Mouse (Mus musculus) Muller cell, postnatal 12 days (primary cell): ENCODE data around the gene H2-K1.

ENCODE experiments used
- DNase-seq: peaks from one replicate; pipeline ENCODE4 v3.0.0-alpha.2; 2015; ENCODE audit errors: inconsistent ontology term

The H2-K1 gene

DNA sequence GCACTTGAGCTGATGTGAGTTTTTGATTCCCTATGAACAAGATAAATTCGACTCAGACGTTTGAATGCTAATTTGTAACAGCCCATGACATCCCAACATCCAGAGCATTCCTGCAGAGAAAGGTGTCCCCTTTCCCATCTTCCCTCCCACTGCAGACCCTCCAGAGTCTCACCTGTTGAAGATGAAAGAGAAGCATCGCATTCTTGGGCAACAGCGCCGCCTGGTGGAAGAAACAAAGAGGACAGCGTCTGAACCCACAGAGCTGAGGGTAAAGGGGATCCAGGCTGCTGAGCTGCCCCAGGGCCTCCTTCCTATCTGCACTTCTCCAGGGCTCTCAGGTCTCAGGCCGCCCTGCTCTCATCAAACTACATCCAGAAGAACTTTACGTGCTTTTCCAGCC, 18.0 kb downstream of the H2-K1 start:
- DNase-seq: peak; percentile 10

DNA sequence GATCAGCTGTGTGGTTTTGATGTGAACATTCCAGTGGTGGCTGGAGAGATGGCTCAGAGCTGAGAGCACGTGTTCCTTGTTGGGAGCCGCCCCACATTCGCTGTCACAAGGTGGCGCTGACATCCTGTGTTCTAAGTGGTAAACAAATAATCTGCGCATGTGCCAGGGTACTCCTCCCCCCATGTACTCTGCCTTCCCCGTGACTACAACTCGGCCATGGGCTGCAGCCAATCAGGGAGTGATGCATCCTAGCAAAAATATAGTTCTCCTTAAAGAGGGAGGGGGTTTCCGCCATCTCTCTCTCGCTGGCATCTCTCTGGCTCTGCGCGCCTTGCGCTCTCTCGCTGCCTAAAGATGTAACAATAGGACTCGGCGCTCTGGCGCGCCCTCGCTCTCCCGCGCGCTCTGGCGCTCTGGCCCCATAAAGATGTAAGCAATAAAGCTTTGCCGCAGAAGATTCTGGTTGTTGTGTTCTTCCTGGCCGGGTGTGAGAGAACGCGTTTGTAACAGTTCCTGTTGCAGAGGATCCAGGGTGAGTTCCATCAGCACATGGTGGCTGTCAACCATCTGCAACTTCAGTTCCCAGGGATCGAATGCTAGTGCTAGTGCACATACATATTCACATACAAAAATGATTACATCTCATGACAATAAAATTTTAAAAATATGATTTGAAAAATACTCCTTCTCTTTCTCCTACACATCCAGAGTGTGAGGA, 18.8 kb downstream of the H2-K1 start:
- DNase-seq: peak; percentile 97

DNA sequence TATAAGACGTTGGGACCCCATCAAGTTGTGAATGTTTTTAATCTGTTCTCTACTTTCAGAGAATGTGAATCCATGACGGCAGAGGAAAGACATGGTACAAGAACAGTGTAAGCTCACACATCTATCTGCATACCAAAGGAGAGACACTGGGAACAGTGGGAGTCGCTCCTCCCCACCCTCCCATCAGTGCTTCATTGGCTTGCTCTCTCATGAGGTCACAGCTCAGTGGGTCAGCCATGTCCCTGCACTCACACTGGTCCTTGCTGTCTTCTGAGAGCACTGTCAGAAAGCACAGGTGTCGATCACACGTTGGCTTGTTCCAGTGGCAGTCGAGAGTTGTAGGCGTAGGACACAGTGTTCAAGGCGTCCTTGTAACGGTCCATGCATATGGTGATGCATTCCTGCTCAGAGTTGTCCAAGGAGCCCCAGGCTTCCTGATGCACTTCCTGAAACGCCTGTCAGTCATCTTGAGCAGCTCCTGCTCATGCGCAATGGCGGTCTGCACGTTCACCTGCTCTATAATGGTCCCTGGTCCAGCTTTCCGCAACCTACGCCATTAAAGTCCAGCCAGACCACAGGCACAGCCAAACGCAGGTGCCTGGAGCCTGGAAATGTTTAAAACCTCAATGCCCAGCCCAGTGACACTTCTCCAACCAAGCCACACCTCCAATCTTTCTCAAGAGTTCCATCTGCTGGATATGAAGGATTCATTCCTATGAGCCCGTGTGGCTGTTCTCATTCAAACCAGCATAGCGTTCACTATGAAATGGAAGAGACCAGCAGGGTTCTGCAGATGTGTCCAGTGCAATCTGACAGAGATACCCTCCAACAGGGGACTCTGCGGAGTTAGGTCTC, 19.7 kb downstream of the H2-K1 start:
- no peak for DNase-seq

DNA sequence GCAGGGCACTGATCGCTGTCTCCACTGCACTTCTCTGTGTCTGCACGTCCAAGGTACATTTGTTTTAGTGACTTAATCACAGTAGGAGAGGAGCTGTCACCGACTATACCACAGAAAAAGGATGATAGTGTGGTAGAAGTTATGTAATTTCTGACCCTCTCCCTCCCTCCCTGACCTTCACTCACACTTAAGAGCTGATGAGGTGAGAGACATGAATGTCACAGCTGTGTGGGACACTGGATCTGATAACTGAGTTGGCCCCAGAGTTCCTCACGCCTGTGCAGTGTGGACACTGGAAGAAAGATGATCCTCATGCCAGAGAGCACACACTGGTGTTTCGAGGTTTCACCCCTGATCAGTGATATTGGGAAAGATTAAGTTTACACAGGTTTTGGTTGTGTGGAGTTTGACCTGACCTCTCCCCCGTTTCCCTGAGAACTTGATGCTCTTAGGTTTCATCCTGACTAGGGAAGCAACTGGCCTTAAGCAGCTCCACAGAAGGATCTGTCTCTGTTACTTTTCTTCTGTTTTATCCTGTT, 20.6 kb downstream of the H2-K1 start:
- DNase-seq: no peak

DNA sequence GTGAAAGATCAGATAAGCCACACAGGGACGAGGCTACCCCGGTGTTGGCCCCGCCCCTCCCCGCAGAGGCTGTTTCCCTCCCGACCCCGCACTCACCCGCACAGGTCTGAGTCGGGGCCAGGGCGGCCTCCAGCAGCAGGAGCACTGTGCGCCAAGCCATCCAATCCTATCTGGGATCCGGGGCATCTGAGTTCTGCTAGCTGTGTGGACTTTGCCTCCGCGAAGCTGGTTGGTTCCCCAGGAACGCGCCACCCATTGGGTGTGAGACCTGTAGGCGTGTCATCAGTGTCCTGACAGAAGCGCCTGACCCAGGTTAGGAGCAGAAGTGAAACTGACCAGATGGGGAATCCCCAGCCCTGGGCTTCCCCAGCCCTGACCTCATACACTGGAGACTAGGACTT, 21.5 kb downstream of the H2-K1 start:
- peak; percentile 78 for DNase-seq

DNA sequence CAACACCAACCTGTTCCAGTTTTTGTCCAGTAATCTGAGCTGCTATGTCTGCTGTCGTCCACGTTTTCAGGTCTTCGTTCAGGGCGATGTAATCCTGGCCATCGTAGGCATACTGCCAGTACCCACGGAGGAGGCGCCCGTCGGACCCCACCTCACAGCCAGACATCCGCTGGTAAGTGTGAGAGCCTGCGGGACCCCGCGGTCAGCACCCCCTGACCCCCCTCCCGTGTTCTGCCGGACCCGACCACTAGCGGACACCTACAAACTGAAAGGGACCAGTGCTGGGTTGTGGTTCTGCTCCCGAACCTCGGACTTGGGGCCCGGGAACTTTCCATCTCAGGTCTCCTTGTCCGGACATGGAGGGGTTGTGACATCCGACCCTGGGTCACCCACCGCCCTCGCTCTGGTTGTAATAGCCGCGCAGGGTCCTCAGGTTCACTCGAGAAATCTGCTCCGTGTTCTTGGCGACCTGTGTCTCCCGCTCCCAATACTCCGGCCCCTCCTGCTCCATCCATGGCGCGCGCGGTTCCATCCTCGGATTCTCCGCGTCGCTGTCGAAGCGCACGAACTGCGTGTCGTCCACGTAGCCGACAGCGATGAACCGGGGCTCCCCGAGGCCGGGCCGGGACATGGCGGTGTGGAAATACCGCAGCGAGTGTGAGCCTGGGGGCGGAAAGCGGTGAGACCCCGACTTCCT, 22.1 kb downstream of the H2-K1 start:
- peak; percentile 20 for DNase-seq

DNA sequence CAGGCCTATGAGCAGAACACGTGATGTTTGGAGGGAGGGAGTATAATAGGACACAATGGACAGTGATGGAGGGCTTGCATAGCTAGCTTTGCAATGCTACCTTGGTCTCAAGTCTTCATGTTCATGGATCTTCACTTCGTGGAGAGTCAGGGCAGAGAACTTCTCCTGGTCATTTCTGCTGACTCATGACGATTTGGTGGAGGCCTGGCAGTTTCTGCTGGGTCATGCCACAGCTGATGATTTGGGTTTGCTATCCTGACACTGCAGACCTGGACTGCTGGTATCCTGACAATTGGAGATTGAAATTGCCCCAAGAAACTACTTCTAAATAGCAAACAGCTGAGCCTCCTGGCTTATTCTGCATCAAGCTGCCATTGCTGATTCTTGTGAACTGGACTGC, 26.6 kb downstream of the H2-K1 start:
- DNase-seq: no peak

DNA sequence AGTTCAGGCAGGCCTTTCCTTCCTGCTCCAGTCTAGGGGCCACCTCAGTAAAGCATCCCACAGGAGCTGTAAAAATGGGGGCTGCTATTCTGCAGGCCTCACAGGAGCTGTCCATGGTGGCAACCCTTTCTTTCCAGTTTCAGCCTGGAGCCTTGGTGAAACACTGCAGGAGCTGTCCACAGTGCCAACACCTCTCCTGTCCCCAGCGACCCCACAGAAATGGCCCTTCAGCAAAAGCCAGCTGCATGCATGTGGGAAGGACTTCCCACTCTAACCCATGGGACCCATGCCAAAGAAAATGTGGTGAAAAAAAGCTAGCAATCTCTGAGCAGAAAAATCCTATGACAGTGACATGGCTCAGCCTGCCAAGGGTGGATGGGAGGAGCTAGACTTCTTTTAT, 27.5 kb downstream of the H2-K1 start:
- peak; percentile 40 for DNase-seq

DNA sequence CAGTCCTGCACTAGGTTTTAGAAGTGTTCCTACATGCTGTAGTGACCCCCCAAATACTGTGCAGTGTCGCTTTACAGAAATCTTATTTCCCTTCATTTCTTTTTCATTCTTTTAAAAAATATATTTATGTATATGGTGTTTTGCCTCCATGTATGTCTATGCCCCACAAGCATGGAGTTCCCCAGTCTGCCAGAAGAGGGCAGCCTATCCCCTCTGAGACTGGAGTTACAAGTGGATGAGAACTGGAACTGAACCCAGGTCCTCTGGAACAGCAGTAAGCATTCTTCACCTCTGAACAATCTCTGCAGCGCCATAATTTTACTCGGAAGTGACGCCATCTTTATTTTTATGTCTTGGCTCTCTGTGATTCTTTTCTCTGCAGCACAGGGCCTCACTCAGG, 30.8 kb downstream of the H2-K1 start:
- DNase-seq: no peak

DNA sequence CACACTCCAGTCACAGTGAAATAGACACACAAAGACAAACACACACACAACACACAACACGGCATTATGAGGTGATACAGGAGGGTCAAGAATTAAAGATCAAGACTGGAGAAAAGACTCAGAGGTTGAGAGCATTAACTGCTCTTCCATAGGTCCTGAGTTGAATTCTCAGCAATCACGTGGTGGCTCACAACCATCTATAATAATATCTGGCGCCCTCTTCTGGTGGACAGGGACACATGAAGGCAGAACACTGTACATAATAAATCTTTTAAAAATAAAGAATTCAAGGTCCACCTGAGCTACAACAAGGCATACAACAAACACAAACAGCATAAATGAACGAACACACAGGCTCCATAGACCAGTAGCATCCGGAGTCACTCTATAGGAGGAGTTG, 31.2 kb downstream of the H2-K1 start:
- no peak for DNase-seq

DNA sequence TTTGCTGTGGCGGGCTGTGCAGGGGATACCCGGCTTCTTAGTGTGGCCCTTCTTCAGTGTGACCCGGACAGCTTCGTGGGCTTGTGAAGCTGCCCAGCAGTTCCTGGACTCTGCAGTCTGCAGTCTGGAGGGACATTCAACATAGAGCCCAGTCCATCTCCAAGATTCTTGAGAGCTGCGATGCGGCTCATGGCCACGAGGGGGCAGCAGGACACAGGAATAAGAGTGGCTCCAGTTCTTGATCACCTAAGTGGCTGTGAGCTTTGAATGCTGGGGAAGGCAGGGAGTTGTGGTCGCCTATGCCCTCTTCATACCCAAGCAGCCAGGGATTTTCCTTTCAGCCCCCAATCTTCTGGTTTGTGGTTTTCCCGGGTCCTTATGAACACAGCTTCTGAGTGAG, 31.7 kb downstream of the H2-K1 start:
- DNase-seq: peak; percentile 81

DNA sequence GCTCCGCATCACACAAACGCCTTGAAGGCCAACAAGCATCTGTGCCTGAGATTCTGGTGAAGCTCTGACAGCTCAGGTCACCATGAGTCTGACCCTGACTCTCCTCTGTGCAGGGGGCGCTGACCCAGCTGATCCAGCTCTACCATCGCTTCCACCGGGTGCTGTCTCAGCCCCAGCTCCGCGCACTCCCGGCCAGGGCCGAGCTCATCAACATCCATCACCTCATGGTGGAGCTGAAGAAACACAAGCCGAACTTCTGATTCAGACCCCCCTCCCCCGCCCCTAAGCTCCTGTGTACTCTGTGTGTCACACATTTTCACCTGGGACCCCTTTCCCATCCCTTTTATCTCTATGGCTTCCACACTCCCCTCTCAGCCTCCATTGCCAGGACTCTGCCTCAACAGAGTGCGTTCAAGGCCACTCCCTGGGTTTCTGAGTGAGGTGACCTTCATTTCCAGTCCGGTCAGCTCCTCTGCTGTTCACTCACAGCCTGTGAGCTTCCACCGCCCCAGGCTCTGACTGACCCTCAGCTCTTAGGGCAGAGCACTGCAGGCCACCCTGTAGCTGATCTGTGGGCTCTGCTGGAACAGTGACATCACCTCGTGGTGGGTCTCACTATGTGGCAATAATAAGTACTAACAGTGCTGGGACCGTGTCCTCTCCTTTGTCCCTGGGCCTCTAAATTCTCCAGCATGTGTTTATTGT, 34.1 kb downstream of the H2-K1 start:
- no peak for DNase-seq

DNA sequence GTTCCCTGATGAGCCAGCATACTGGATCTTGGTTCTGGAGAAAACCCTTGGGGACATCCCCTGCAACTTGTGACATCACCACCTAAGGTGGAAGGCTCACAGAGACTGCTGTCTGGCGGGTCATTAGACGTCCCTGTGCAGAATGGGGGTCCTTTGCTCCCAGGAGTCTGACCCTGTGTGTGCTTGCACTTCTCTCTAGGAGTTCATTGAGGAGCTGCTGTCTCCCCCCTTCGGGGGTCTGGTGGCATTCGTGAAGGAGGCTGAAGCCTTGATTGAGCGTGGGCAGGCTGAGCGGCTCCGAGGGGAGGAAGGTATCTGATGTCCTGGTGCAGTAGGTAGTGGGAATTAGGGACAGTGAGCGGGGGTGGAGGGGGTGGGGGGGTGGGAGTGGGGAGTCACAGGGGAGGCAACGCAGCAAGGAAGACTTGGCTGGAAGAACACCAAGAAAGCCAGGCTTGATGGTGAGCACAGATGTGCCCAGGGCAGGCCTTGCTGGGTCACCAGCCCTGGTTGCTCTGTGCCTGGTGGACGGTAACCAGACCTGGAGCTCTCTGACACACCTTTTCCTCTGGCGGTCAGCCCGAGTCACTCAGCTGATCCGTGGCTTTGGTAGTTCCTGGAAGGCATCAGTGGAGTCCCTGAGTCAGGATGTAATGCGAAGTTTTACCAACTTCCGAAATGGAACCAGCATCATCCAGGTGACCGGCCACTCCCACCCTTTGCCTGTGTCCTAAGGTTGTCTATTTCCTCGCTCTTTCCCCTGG, 34.9 kb downstream of the H2-K1 start:
- DNase-seq: no peak

DNA sequence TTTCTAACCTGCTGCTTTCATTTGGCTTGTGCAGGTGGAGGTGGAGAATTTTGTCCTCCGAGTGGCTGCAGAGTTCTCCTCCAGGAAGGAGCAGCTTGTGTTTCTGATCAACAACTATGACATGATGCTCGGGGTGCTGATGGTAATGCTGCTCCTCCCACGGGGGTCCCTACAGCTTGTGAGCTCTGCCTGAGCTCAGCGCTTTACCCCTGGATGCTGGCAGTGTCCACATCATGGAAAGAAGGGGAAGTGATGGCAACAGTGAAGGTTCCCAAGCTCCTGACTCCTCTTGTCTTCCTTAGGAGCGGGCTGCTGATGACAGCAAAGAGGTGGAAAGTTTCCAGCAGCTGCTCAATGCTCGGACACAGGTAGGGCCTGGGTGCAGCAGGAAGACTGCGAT, 37.3 kb downstream of the H2-K1 start:
- no peak for DNase-seq

DNA sequence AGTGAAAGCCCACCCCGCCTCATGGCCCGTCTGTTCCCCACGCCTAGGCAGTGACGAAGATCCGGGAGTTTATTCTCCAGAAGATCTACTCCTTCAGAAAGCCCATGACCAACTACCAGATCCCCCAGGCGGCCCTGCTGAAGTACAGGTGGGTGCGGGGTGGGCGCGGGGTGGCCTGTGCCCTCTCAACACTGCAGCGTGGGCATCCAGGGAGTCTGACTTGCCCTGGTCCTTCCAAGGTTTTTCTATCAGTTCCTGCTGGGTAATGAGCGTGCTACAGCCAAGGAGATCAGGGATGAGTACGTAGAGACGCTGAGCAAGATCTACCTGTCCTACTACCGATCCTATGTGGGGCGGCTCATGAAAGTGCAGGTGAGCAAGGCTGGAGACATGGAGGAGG, 40.2 kb downstream of the H2-K1 start:
- no peak for DNase-seq

DNA sequence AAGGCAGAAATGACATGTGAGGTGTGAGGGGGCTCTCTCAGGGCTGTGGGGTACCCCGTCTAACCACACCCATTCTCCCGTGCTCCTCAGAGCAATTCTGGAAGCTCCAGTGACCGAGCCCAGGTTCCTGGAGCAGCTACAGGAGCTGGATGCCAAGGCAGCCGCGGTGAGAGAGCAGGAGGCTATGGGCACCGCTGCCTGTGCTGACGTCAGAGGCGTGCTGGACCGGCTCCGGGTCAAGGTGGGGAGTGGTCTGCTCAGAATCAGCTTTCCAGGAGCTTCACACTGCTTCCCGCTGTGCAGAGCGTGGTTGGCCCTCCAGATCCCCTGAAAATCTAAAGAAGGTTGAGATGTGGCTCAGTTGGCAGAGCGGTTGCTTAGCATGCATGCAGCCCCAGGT, 41.0 kb downstream of the H2-K1 start:
- DNase-seq: no peak

DNA sequence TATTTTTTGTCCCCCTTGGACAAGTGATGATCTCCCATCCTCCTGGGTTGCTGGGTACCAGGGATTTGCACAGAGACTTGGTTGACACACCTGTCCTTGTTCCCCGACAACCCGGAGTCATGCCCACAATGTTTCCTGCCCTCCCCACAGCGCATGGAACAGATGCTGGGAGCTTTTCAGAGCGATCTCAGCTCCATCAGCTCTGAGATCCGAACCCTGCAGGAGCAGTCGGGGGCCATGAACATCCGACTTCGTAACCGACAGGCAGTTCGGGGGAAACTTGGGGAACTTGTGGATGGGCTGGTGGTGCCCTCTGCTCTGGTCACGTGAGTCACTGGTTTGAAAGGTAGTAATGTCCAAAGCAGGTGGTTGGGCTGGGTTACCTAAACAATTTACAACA, 41.7 kb downstream of the H2-K1 start:
- no peak for DNase-seq

DNA sequence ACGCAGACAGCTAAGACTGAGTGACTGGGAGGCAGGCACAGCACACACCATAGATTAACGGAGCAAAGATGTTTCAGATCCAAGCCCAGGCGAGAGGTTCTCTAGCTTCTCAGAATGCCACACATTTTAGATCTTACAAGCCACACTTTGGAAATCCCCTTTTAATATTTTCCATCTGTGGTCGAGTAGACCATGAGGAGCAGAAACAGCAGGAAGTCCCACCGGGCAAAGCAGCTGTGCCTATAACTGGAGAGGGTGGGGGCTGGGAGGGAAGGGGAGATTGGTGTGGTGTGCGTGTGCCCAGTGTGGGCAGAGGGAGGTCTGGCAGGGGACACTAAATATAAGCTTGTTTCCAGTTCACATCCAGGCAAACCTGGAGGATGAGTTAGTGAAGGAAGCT, 42.7 kb downstream of the H2-K1 start:
- DNase-seq: no peak

DNA sequence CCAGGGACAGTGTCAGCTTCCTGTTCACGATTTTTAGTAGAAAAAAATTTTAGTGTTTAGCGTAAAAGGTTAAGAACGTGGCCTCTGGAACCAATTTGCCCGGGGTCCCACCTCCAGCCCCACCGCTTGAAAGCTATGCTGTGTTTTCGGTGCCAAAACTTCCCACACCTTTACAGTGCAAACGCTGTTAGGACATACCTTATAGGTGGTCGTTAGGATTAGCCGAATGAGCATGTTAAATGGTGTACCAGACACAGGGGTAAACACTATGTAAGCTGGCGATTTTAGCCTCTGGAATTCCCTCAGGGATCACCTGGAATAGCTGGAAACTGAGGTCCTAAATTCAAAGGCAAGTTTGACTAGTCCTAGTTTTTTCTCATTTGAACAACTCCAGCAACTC, 43.8 kb downstream of the H2-K1 start:
- no peak for DNase-seq

DNA sequence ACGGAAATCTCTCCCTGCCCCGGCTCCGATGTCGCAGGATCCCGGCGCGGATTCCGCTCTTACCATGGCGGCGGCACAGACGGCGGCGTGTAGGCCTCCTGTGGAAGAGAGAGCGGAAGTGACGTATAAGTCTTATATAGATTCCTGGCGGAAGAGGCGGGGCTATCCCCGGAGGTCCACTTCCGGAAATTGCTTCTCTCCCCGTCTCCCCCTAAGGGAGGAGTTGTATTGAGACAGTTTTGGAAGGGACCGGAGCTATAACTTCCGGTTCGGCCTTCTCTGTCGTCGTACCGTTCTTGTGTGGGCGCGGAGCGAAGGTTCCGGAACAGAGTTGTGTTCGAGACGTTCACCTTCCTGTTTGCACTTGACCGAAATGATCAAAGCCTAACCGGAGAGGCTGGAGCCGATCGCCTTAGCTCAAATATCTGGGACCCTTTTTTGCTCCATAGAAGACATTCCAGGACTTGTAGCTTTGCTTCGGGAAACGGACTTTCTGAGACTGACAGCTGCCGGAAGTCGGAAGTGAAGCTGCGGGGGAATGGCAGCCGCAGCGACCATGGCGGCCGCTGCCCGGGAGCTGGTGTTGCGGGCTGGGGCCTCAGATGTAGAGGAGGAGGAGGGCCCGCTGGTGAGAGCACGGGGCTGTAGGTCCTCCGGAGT, 44.5 kb downstream of the H2-K1 start, which contains the start of the genes Vps52 and Rps18:
Gene Vps52, plus strand, starts transcription at position 258 of the 660 bp plus-strand sequence.
Gene Rps18, minus strand, starts transcription at position 447 of the 660 bp plus-strand sequence.
- peak; percentile 99 for DNase-seq
